Mouse (Mus musculus) stomach, postnatal 0 days (tissue): ENCODE measurements at regions not wholly inside any gene's neighbourhood (a gene's known extent, or its start where the extent isn't known, plus 50 kb on each side); places are given as distances from the start of the nearest gene placed in this dataset.

Source experiments
- CTCF ChIP-seq: IDR thresholded peaks from 2 replicates; pipeline ENCODE4 v1.5.1; 2016; ENCODE audit warnings: antibody characterized with exemption, low read depth, mild to moderate bottlenecking, moderate library complexity
- EP300 ChIP-seq: optimal IDR thresholded peaks from 2 replicates; pipeline ENCODE3; 2016; ENCODE audit warnings: antibody characterized with exemption

GRCm38 (mm10) chr5:141054991-141055390 is 54.6 kb upstream of the Card11 start:
- TF ChIP-seq CTCF (no peak), EP300 (no peak)
